Mouse (Mus musculus) kidney, postnatal 0 days (tissue): ENCODE measurements around the gene Galntl5. TPM values are rescaled to one million over a fixed set of nuclear protein-coding genes. Genes with fewer than 3 reads are reported as not detected.

Experiments
- ATAC-seq: fragments of 200-750 bp; cut with Nextera tagmentation; replicated peaks from 2 replicates; pipeline ENCODE4 v1.8.0; 2017; ENCODE audit warnings: low read depth, moderate number of reproducible peaks, moderate TSS enrichment, moderate library complexity; ENCODE audit not compliant: low FRiP score
- DNase-seq: peaks from one replicate; pipeline ENCODE4 v3.0.0-alpha.2; 2016; ENCODE audit warnings: low spot score
- H3K27ac ChIP-seq: fragments of 300-500 bp; sonication (generic); 2 replicates; pipeline ENCODE4 v1.5.1; 2014; ENCODE audit warnings: mild to moderate bottlenecking
- H3K27me3 ChIP-seq: fragments of 300-500 bp; sonication (generic); 2 replicates; pipeline ENCODE4 v1.6.1; 2014; ENCODE audit warnings: low read length, mixed read lengths; ENCODE audit not compliant: insufficient read depth
- H3K36me3 ChIP-seq: fragments of 300-500 bp; sonication (generic); 2 replicates; pipeline ENCODE4 v1.6.1; 2014; ENCODE audit warnings: low read length, mixed read lengths; ENCODE audit not compliant: insufficient read depth
- H3K4me1 ChIP-seq: fragments of 300-500 bp; sonication (generic); replicated peaks from 2 replicates; pipeline ENCODE4 v1.6.1; 2014; ENCODE audit warnings: antibody characterized with exemption, low read length, mixed read lengths; ENCODE audit not compliant: insufficient read depth
- H3K4me2 ChIP-seq: fragments of 300-500 bp; sonication (generic); 2 replicates; pipeline ENCODE4 v1.6.1; 2014; ENCODE audit warnings: mild to moderate bottlenecking, low read length, moderate library complexity, mixed read lengths
- H3K4me3 ChIP-seq: fragments of 300-500 bp; sonication (generic); replicated peaks from 2 replicates; pipeline ENCODE4 v1.5.1; 2014; ENCODE audit warnings: low read depth, low read length
- H3K9ac ChIP-seq: fragments of 300-500 bp; sonication (generic); 2 replicates; pipeline ENCODE4 v1.6.1; 2014; ENCODE audit warnings: low read depth, low read length
- H3K9me3 ChIP-seq: fragments of 300-500 bp; sonication (generic); replicated peaks from 2 replicates; pipeline ENCODE4 v1.6.1; 2016; ENCODE audit warnings: low read length, inconsistent platforms, mixed read lengths
- CTCF ChIP-seq: IDR thresholded peaks from 2 replicates; pipeline ENCODE4 v1.5.1; 2016; ENCODE audit warnings: antibody characterized with exemption, low read depth, mild to moderate bottlenecking, moderate library complexity
- WGBS: fragments of 180-500 bp; shearing (Covaris S2); extraction: QIAGEN DNeasy Blood & Tissue Kit; methylation state at CpG from one replicate; pipeline ENCODE4 v1.1.7; 2014; 5-methylcytosine and 5-hydroxymethylcytosine counted together
- microRNA-seq: library from miRNA; unstranded; fragments of <30 nt; microRNA quantifications from one replicate; pipeline ENCODE4, GENCODE M21; 2016
- polyA plus RNA-seq: library from polyadenylated mRNA; unstranded; fragments of >200 nt; fragmentation: Nextera tagmentation; extraction: Ambion mirVana; gene quantifications from 2 replicates; pipeline ENCODE4 v1.2.1, GENCODE M21; 2015

Gene Galntl5
- polyA plus RNA-seq, 1 experiment from 2014 or later: not detected

DNA sequence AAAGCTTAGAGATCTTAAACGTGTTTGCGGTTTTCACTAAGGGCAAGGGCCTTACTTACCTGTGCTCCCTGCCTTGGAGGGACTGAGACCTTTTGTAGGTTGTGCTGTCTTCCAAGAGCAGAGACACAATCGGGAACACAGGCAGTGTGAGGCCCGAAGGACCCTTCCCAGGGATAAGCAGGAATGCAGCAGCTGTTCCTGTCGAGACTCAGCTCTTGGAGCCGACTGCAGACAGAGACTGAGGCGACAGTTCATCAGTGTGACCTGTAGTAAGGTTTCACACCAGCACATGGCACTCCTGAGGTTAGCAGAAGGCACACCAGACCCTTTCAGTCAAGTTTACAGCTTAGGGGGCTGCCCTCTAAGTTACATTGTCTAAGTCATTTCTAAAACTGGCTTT lies 81.0 kb downstream of the Galntl5 start:
- ATAC-seq (no peak), DNase-seq (no peak)
- Histone ChIP-seq H3K27ac (peak overlapping the region; percentile 64; the same call in 1 of the 2 replicates), H3K4me1 (no peaks in the 10 kb centered on the region), H3K27me3 (no peaks in the 10 kb centered on the region), H3K36me3 (peaks cover 47% of the 10 kb centered on the region), H3K9me3 (no peaks in the 10 kb centered on the region), H3K4me2 (no peak overlapping the region), H3K4me3 (no peak overlapping the region), H3K9ac (no peak overlapping the region)
- TF ChIP-seq CTCF: no peak
- 70% methylated on average over 7 of the region's 7 CpGs for WGBS

DNA sequence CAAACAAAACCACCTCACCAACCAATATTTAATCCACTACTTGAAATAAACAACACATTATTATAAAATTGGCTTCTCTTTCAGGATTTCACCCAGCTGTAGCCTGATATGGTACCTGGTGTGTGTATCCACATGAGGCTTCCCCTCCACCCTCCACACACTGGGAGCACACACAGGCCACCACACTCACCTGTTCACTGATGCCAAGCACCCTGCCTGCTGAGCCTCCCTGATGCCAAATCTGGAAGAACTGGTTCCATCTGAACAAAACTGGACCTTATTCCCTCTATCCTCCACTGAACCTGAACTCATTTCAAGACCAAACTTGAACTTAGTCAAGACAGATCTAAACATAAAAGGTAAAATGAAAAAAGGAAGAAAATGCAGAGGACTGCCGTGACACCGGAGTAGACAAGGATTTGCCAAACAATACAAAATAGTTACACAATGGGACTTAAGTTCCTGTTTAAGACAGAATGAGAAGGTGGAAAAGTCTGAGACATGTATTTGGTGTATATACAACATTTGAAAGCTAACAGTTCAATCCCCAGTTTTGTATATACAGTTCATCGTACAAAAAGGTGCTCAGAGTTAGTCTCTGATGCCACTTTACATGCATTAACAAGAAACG lies 87.1 kb downstream of the Galntl5 start:
- Histone ChIP-seq H3K4me2 (no peak overlapping the region), H3K27me3 (no peaks in the 10 kb centered on the region), H3K4me3 (no peak overlapping the region), H3K9me3 (no peaks in the 10 kb centered on the region), H3K36me3 (peaks cover 49% of the 10 kb centered on the region), H3K4me1 (no peaks in the 10 kb centered on the region), H3K9ac (no peak overlapping the region), H3K27ac (no peak overlapping the region)
- no peak for TF ChIP-seq CTCF
- ATAC-seq: 0 out of 2 replicates have a peak, but pooled peaks have one; percentile 73
- DNase-seq: no peak
- WGBS: 89% methylated on average over 4 of the region's 4 CpGs

Small RNA genes lying within 50 kb of the gene (microRNA-seq; reads per million reads assigned to microRNA genes)
- gene Gm26051: not detected

Other genes with a start within 250 kb of the Galntl5 start
- gene Prkag2, start 80.8 kb upstream of the Galntl5 start, polyA plus RNA-seq: 36.4 and 39.4 TPM in 2 replicates
- 212 and 231 TPM in 2 replicates for gene Galnt11, start 40.4 kb downstream of the Galntl5 start, polyA plus RNA-seq
- 0.74 and 2.2 TPM in 2 replicates for gene E130116L18Rik, start 41.7 kb downstream of the Galntl5 start, polyA plus RNA-seq